Mouse (Mus musculus) spleen, postnatal 14 days (tissue): ENCODE results near the gene Cep41.

Experiments
- DNase-seq, 2 experiments: peaks; one replicate each; pipeline ENCODE4 v3.0.0; 2021 to 2022; ENCODE audit warnings: low spot score in 2 of 2

Cep41 gene

GRCm38 (mm10) chr6:30674714-30675280, 18.8 kb downstream of the Cep41 start:
- no peak for DNase-seq

- no peak for DNase-seq
Measured at GRCm38 (mm10) chr6:30673764-30674561, 19.6 kb downstream of the Cep41 start.

- no peak for DNase-seq
Measured at GRCm38 (mm10) chr6:30671696-30672095, 21.9 kb downstream of the Cep41 start.

GRCm38 (mm10) chr6:30667585-30667984, 26.0 kb downstream of the Cep41 start:
- no peak for DNase-seq

GRCm38 (mm10) chr6:30666043-30666442, 27.5 kb downstream of the Cep41 start:
- no peak for DNase-seq

GRCm38 (mm10) chr6:30665296-30665695, 28.3 kb downstream of the Cep41 start:
- DNase-seq: no peak

GRCm38 (mm10) chr6:30664776-30665175, 28.8 kb downstream of the Cep41 start:
- DNase-seq: no peak

GRCm38 (mm10) chr6:30658619-30659018, 34.9 kb downstream of the Cep41 start:
- no peak for DNase-seq

- DNase-seq: no peak
Measured at GRCm38 (mm10) chr6:30657279-30657678, 36.3 kb downstream of the Cep41 start.

- DNase-seq: no peak
Measured at GRCm38 (mm10) chr6:30654932-30655331, 38.6 kb downstream of the Cep41 start.

GRCm38 (mm10) chr6:30654402-30654859, 39.1 kb downstream of the Cep41 start:
- DNase-seq: no peak

- no peak for DNase-seq
Measured at GRCm38 (mm10) chr6:30653518-30653917, 40.0 kb downstream of the Cep41 start.

GRCm38 (mm10) chr6:30652425-30653188, 40.9 kb downstream of the Cep41 start:
- no peak for DNase-seq

GRCm38 (mm10) chr6:30649651-30650296, 43.8 kb downstream of the Cep41 start:
- DNase-seq: no peak

GRCm38 (mm10) chr6:30645379-30645778, 48.2 kb downstream of the Cep41 start:
- no peak for DNase-seq

GRCm38 (mm10) chr6:30644462-30644861, 49.1 kb downstream of the Cep41 start:
- no peak for DNase-seq

- no peak for DNase-seq
Measured at GRCm38 (mm10) chr6:30643694-30644460, 49.7 kb downstream of the Cep41 start.

- no peak for DNase-seq
Measured at GRCm38 (mm10) chr6:30638674-30639268, 54.8 kb downstream of the Cep41 start, which contains the start of gene Cpa1. Gene Cpa1 (plus strand): TSS chr6:30639218.

GRCm38 (mm10) chr6:30636186-30636842, 57.2 kb downstream of the Cep41 start:
- no peak for DNase-seq

GRCm38 (mm10) chr6:30635361-30635862, 58.1 kb downstream of the Cep41 start:
- no peak for DNase-seq
